Mouse (Mus musculus): ENCODE data around the gene Slc17a8.
"Not testable (repeated sequence)": the region's sequence is repeated elsewhere in the genome, so short reads cannot be mapped to it uniquely, and the experiment has no call there.

The Slc17a8 gene

GRCm38 (mm10) chr10:89589877-89590276 is 31.2 kb downstream of the Slc17a8 start:
- no peak for DNase-seq (ENCODE audit: low spot score)

GRCm38 (mm10) chr10:89588708-89589107 is 32.3 kb downstream of the Slc17a8 start:
- no peak for DNase-seq (ENCODE audit: low spot score)

- no peak for DNase-seq (ENCODE audit: low spot score)
Measured at GRCm38 (mm10) chr10:89584709-89585108, 36.3 kb downstream of the Slc17a8 start.

GRCm38 (mm10) chr10:89578801-89579200 is 42.3 kb downstream of the Slc17a8 start:
- no peak for DNase-seq (ENCODE audit: low spot score)

GRCm38 (mm10) chr10:89577666-89578065 is 43.4 kb downstream of the Slc17a8 start:
- no peak for DNase-seq (ENCODE audit: low spot score)

- DNase-seq (ENCODE audit: low spot score): no peak
Measured at GRCm38 (mm10) chr10:89573421-89573820, 47.6 kb downstream of the Slc17a8 start.

GRCm38 (mm10) chr10:89572946-89573345 is 48.1 kb downstream of the Slc17a8 start:
- DNase-seq (ENCODE audit: low spot score): no peak

- DNase-seq (ENCODE audit: low spot score): no peak
Measured at GRCm38 (mm10) chr10:89567391-89567790, 53.7 kb downstream of the Slc17a8 start.

GRCm38 (mm10) chr10:89565301-89566022 is 55.6 kb downstream of the Slc17a8 start:
- no peak for DNase-seq (ENCODE audit: low spot score)

GRCm38 (mm10) chr10:89562113-89562512 is 58.9 kb downstream of the Slc17a8 start:
- no peak for DNase-seq (ENCODE audit: low spot score)

- DNase-seq (ENCODE audit: low spot score): no peak
Measured at GRCm38 (mm10) chr10:89559351-89559750, 61.7 kb downstream of the Slc17a8 start.

GRCm38 (mm10) chr10:89554885-89555284 is 66.2 kb downstream of the Slc17a8 start:
- DNase-seq (ENCODE audit: low spot score): not testable (repeated sequence)

GRCm38 (mm10) chr10:89553855-89554254 is 67.2 kb downstream of the Slc17a8 start:
- not testable (repeated sequence) for DNase-seq (ENCODE audit: low spot score)

GRCm38 (mm10) chr10:89553015-89553414 is 68.0 kb downstream of the Slc17a8 start:
- DNase-seq (ENCODE audit: low spot score): no peak

GRCm38 (mm10) chr10:89551657-89552056 is 69.4 kb downstream of the Slc17a8 start:
- no peak for DNase-seq (ENCODE audit: low spot score)

GRCm38 (mm10) chr10:89548028-89548427 is 73.0 kb downstream of the Slc17a8 start:
- DNase-seq (ENCODE audit: low spot score): no peak

- no peak for DNase-seq (ENCODE audit: low spot score)
Measured at GRCm38 (mm10) chr10:89546989-89547388, 74.1 kb downstream of the Slc17a8 start.

GRCm38 (mm10) chr10:89543867-89544266 is 77.2 kb downstream of the Slc17a8 start:
- DNase-seq (ENCODE audit: low spot score): no peak

GRCm38 (mm10) chr10:89542321-89542720 is 78.7 kb downstream of the Slc17a8 start:
- no peak for DNase-seq (ENCODE audit: low spot score)

GRCm38 (mm10) chr10:89532929-89533727 is 87.9 kb downstream of the Slc17a8 start, which contains the start of gene Nr1h4:
Gene Nr1h4 (minus strand): TSS chr10:89533585.
- no peak for DNase-seq (ENCODE audit: low spot score)

GRCm38 (mm10) chr10:89532451-89532850 is 88.6 kb downstream of the Slc17a8 start:
- no peak for DNase-seq (ENCODE audit: low spot score)

GRCm38 (mm10) chr10:89531976-89532375 is 89.1 kb downstream of the Slc17a8 start:
- no peak for DNase-seq (ENCODE audit: low spot score)

GRCm38 (mm10) chr10:89531194-89531634 is 89.8 kb downstream of the Slc17a8 start:
- no peak for DNase-seq (ENCODE audit: low spot score)

Measured in c-Kit-positive CD71-positive TER-119-positive erythroid progenitor cells, embryonic 14.5 days (primary cell).